Comparison of ENCODE assay signal across 14 mouse cellular contexts in genomic region chr8:122701441-122702185, GRCm38 (mm10). TPM values are rescaled to one million over a fixed set of nuclear protein-coding genes. Genes with fewer than 3 reads are reported as not detected.
DNase-seq lines count a peak whose midpoint lies in the region; ATAC-seq and TF ChIP-seq lines count a peak whose summit lies in the region.
"Had no signal": no experiment of that assay in that cellular context is flagged by ENCODE, and none has a peak within 500 bp of the region (broad histone marks: within the 10 kb centered on the region; RNA-seq: fewer than 3 reads in every experiment).

No protein-coding gene starts in this region.

- no peak overlapping the region for H3K4me3 ChIP-seq in liver, embryonic 13.5 days (replicated peaks)
- H3K4me3 ChIP-seq in stomach, postnatal 0 days (ENCODE audit: low read depth, low read length): no peak overlapping the region
- H3K4me3 ChIP-seq: embryonic facial prominence, embryonic 10.5 days; left cerebral cortex, adult 2 months; limb, embryonic 15.5 days had no signal

- peak; percentile 74 to 76 for DNase-seq in B cell, adult 2 months
- no peak for DNase-seq in liver, embryonic 13.5 days
- DNase-seq in stomach, postnatal 0 days (ENCODE audit: low spot score): peak; percentile 76
- no peak for DNase-seq in urinary bladder, postnatal 25 days (ENCODE audit: low spot score)
- DNase-seq in right cerebral cortex, postnatal 4 days: no peak
- no peak for DNase-seq in adrenal gland, postnatal 14 days
- DNase-seq: cerebellum, adult 9-10 months; heart, postnatal 14 days; lung, postnatal 4 days; right cerebral cortex, postnatal 25 days had no signal

- no peaks in the 10 kb centered on the region for H3K9me3 ChIP-seq in liver, embryonic 13.5 days (replicated peaks)
- no peaks in the 10 kb centered on the region for H3K9me3 ChIP-seq in stomach, postnatal 0 days (ENCODE audit: control insufficient read depth, low read length)
- H3K9me3 ChIP-seq: embryonic facial prominence, embryonic 10.5 days; limb, embryonic 15.5 days had no signal

- peak overlapping the region; percentile 62 for H3K4me2 ChIP-seq in liver, embryonic 13.5 days
- H3K4me2 ChIP-seq in stomach, postnatal 0 days (replicated peaks; ENCODE audit: low read depth): no peak overlapping the region
- H3K4me2 ChIP-seq: limb, embryonic 15.5 days had no signal

- WGBS in liver, embryonic 13.5 days (ENCODE audit: insufficient replicate concordance): 37% methylated on average over 12 of the region's 12 CpGs
- 66% methylated on average over 12 of the region's 12 CpGs for WGBS in stomach, postnatal 0 days

- TF ChIP-seq EP300 in stomach, postnatal 0 days (optimal IDR thresholded peaks at IDR 0.05): no peak

- H3K36me3 ChIP-seq in liver, embryonic 13.5 days: no peaks in the 10 kb centered on the region
- no peaks in the 10 kb centered on the region for H3K36me3 ChIP-seq in stomach, postnatal 0 days (ENCODE audit: control insufficient read depth, insufficient read depth, low read length)
- H3K36me3 ChIP-seq: embryonic facial prominence, embryonic 10.5 days; limb, embryonic 15.5 days had no signal

- peaks cover 89% of the 10 kb centered on the region for H3K4me1 ChIP-seq in liver, embryonic 13.5 days (replicated peaks)
- no peaks in the 10 kb centered on the region for H3K4me1 ChIP-seq in stomach, postnatal 0 days (replicated peaks; ENCODE audit: control insufficient read depth, insufficient read depth)

- H3K9ac ChIP-seq in liver, embryonic 13.5 days: peak overlapping the region; percentile 41; the same call in 1 of the 2 replicates
- no peak overlapping the region for H3K9ac ChIP-seq in stomach, postnatal 0 days (ENCODE audit: low read length)
- H3K9ac ChIP-seq: limb, embryonic 15.5 days had no signal

- peak overlapping the region; percentile 85 for H3K27ac ChIP-seq in liver, embryonic 13.5 days
- peak overlapping the region; percentile 35; the same call in 1 of the 2 replicates for H3K27ac ChIP-seq in stomach, postnatal 0 days (replicated peaks)
- H3K27ac ChIP-seq: embryonic facial prominence, embryonic 10.5 days; left cerebral cortex, adult 2 months; limb, embryonic 15.5 days had no signal

- peak; percentile 53 for ATAC-seq in CD4-positive, CD25-positive, alpha-beta regulatory T cell, adult 4 months
- no peak for ATAC-seq in liver, embryonic 13.5 days (ENCODE audit: low read depth)
- ATAC-seq in stomach, postnatal 0 days (ENCODE audit: low FRiP score, low TSS enrichment): peak; percentile 91

- TF ChIP-seq CTCF in stomach, postnatal 0 days (IDR thresholded peaks at IDR 0.05; ENCODE audit: low read depth): no peak

- H3K27me3 ChIP-seq in liver, embryonic 13.5 days: peaks cover 44% of the 10 kb centered on the region
- H3K27me3 ChIP-seq in stomach, postnatal 0 days (ENCODE audit: control insufficient read depth, insufficient read depth, low read length): no peaks in the 10 kb centered on the region

RNA-seq across cellular contexts. Expression of gene Cbfa2t3, which starts 2.7 kb away (rescaled TPM):
- under 1 TPM in 1 of 2 experiments, not detected in 1; 0.25 TPM for polyA plus RNA-seq in CD4-positive, CD25-positive, alpha-beta regulatory T cell, adult 4 months (2017; shearing (Covaris generic))
- polyA plus RNA-seq in liver, embryonic 13.5 days (2015; fragmentation: Nextera tagmentation; extraction: Ambion mirVana): 4.5 and 5.7 TPM in 2 replicates
- polyA plus RNA-seq in stomach, postnatal 0 days (2015; fragmentation: Nextera tagmentation; extraction: Ambion mirVana): 1.8 and 2.4 TPM in 2 replicates
- 13.6 and 14.9 TPM in 2 replicates for total RNA-seq in adrenal gland, postnatal 14 days (2021)

Comparison
In these comparisons a context has a peak if more than half of its experiments do, and no peak if none do; other contexts are left out.
1. DNase-seq: peak in B cell, adult 2 months (2 of 2) and stomach, postnatal 0 days (single experiment); none in liver, embryonic 13.5 days (single experiment), urinary bladder, postnatal 25 days (single experiment), right cerebral cortex, postnatal 4 days (single experiment) and adrenal gland, postnatal 14 days (single experiment).